Mouse (Mus musculus): ENCODE measurements at regions not wholly inside any gene's neighbourhood (a gene's known extent, or its start where the extent isn't known, plus 50 kb on each side); places are given as distances from the start of the nearest gene placed in this dataset.
"Not testable (repeated sequence)": the region's sequence is repeated elsewhere in the genome, so short reads cannot be mapped to it uniquely, and the experiment has no call there.

DNA sequence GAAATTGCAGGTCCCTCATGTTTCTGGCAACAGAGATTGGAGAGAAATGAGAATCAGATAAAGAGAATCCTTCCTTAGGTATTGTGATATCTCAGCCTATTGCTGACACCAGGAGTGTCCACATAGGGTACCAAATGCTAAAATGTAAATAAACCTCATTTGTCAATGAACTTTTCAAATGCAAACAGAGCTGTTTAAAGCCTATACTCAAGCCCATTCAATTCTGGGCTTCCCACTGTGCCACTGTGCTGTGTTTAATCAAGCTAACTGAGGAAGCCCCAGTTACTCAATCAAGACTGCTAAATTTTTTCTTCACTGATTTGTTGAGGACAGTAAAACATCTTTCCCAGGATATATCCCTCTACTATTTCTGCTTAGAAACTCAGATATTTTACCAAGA, 441.2 kb downstream of the Gm11232 start:
- DNase-seq (ENCODE audit: low spot score): no peak
- Histone ChIP-seq H3K4me3 (ENCODE audit: low read depth, low read length) (no peak overlapping the region), H3K9me3 (ENCODE audit: control insufficient read depth, low read length) (no peaks in the 10 kb centered on the region), H3K27me3 (replicated peaks; ENCODE audit: control insufficient read depth, insufficient read depth, low read length) (no peaks in the 10 kb centered on the region), H3K9ac (ENCODE audit: low read depth, low read length) (no peak overlapping the region), H3K36me3 (ENCODE audit: control insufficient read depth, insufficient read depth, low read length) (no peaks in the 10 kb centered on the region), H3K4me1 (replicated peaks; ENCODE audit: control insufficient read depth, insufficient read depth, low read length) (no peaks in the 10 kb centered on the region), H3K27ac (ENCODE audit: low read depth, low read length) (no peak overlapping the region), H3K4me2 (no peak overlapping the region)
- no peak for ATAC-seq (replicated peaks; ENCODE audit: low FRiP score)

DNA sequence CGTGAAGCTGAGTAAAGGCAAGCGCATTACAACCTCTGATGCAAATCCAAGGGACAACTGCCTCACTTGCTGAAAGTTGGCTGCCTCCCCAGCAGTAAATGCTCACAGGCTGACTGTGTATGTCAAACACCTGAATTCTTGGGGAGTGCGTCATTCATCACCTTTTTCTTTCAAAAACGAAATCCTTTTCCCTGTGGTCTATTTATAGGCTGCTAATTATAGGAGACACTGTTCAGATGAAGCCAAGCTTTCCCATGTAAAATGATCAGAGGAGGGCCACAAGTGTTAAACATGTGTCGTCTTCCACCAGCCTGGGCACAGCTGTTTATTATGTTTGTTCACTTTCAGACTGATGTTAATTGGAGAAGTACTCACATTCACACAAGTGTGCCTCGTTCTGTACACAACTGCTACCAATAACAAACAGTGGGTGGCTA, 450.6 kb downstream of the Gm11232 start:
- no peak overlapping the region for H3K9ac ChIP-seq (ENCODE audit: low read depth, low read length)
- no peaks in the 10 kb centered on the region for H3K9me3 ChIP-seq (ENCODE audit: control insufficient read depth, low read length)
- no peak for ATAC-seq (replicated peaks; ENCODE audit: low FRiP score)
- no peak for DNase-seq (ENCODE audit: low spot score)
- no peaks in the 10 kb centered on the region for H3K27me3 ChIP-seq (replicated peaks; ENCODE audit: control insufficient read depth, insufficient read depth, low read length)
- 79% methylated on average over 6 of the region's 6 CpGs for WGBS
- H3K4me1 ChIP-seq (replicated peaks; ENCODE audit: control insufficient read depth, insufficient read depth, low read length): no peaks in the 10 kb centered on the region
- H3K4me2 ChIP-seq: no peak overlapping the region
- no peak overlapping the region for H3K27ac ChIP-seq (ENCODE audit: low read depth, low read length)
- no peaks in the 10 kb centered on the region for H3K36me3 ChIP-seq (ENCODE audit: control insufficient read depth, insufficient read depth, low read length)
- no peak overlapping the region for H3K4me3 ChIP-seq (ENCODE audit: low read depth, low read length)

DNA sequence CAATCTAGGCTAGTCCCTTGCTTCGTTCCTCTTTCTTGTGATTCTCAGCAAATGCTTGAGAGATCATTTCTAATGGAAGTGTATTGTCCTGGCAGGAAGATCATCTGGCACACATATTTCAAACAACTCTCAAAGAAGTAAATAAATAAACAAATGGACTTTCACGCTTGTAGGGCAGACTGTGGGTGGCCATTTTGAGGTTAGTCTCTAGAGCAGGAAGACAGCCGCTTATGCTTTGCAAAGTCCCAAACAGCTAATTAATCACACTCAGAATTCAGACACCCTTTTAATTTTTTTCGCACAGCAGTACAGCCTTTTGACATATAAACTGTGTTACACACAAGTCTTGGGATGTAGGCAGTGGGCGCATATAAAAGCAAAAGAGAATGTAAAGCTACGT, 451.1 kb downstream of the Gm11232 start:
- WGBS: 85% methylated on average over 6 of the region's 6 CpGs

DNA sequence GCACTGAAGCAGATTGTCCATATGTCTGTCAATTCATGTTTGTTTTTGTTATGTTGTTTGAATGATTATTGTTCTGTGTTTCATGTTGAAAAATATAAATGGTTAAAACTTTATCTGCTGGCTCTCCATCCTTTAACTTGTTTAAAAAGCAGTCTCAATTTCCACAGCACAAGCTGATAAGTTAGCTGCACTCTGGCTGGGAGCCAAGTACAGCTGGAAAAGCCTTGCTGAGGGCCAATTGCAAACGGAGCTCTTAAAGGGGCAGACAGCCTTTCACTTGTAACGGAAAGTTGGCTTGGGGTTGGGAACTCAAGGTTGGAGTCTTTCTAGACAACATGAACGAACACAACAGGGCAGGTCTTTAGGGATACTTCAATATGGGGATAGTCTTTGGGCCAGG, 462.0 kb downstream of the Gm11232 start:
- not testable (repeated sequence) for H3K9me3 ChIP-seq (ENCODE audit: control insufficient read depth, low read length); H3K27me3 ChIP-seq (replicated peaks; ENCODE audit: control insufficient read depth, insufficient read depth, low read length)
- 70% methylated on average over 3 of the region's 3 CpGs for WGBS

More for the DNA sequence above, 451.1 kb downstream of the Gm11232 start:
- Histone ChIP-seq H3K27ac (ENCODE audit: low read depth, low read length) (no peak overlapping the region), H3K9ac (ENCODE audit: low read depth, low read length) (no peak overlapping the region), H3K36me3 (ENCODE audit: control insufficient read depth, insufficient read depth, low read length) (no peaks in the 10 kb centered on the region), H3K27me3 (replicated peaks; ENCODE audit: control insufficient read depth, insufficient read depth, low read length) (no peaks in the 10 kb centered on the region), H3K4me1 (replicated peaks; ENCODE audit: control insufficient read depth, insufficient read depth, low read length) (no peaks in the 10 kb centered on the region), H3K4me2 (no peak overlapping the region), H3K4me3 (ENCODE audit: low read depth, low read length) (no peak overlapping the region), H3K9me3 (ENCODE audit: control insufficient read depth, low read length) (no peaks in the 10 kb centered on the region)
- no peak for DNase-seq (ENCODE audit: low spot score)
- no peak for ATAC-seq (replicated peaks; ENCODE audit: low FRiP score)

DNA sequence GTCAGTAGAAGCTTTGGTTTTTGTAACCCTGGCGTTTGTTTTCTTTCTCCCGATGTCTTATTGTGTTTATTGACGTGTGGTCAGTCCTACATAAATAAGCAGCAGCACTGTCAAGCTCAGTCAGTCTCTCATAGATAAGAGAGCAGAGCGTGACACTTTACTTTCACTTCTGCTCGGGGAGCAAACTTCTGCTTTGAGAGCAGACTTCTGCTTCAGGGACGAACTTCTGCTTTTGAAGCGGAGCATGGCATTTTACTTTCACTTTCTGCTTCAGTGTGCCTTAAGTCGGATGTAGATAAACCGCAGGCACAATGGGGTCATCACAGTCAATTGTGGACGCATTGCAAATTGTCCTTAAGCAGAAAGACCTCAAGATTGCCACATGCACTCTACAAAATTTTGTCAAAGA, 466.0 kb downstream of the Gm11232 start:
- ATAC-seq (replicated peaks; ENCODE audit: low FRiP score) (no peak), DNase-seq (ENCODE audit: low spot score) (no peak)
- Histone ChIP-seq H3K27me3 (replicated peaks; ENCODE audit: control insufficient read depth, insufficient read depth, low read length) (no peaks in the 10 kb centered on the region), H3K4me1 (replicated peaks; ENCODE audit: control insufficient read depth, insufficient read depth, low read length) (no peaks in the 10 kb centered on the region), H3K9me3 (ENCODE audit: control insufficient read depth, low read length) (peaks cover 11% of the 10 kb centered on the region; the same call in 1 of the 2 replicates), H3K27ac (ENCODE audit: low read depth, low read length) (no peak overlapping the region), H3K4me2 (peak overlapping the region; percentile 22), H3K4me3 (ENCODE audit: low read depth, low read length) (peak overlapping the region; percentile 28), H3K36me3 (ENCODE audit: control insufficient read depth, insufficient read depth, low read length) (no peaks in the 10 kb centered on the region), H3K9ac (ENCODE audit: low read depth, low read length) (no peak overlapping the region)
- WGBS: 54% methylated on average over 10 of the region's 10 CpGs

More for the DNA sequence above, 462.0 kb downstream of the Gm11232 start:
- DNase-seq (ENCODE audit: low spot score); H3K4me1 ChIP-seq (replicated peaks; ENCODE audit: control insufficient read depth, insufficient read depth, low read length); H3K27ac ChIP-seq (ENCODE audit: low read depth, low read length); H3K9ac ChIP-seq (ENCODE audit: low read depth, low read length); H3K4me2 ChIP-seq; H3K4me3 ChIP-seq (ENCODE audit: low read depth, low read length); H3K36me3 ChIP-seq (ENCODE audit: control insufficient read depth, insufficient read depth, low read length); ATAC-seq (replicated peaks; ENCODE audit: low FRiP score): not testable (repeated sequence)

DNA sequence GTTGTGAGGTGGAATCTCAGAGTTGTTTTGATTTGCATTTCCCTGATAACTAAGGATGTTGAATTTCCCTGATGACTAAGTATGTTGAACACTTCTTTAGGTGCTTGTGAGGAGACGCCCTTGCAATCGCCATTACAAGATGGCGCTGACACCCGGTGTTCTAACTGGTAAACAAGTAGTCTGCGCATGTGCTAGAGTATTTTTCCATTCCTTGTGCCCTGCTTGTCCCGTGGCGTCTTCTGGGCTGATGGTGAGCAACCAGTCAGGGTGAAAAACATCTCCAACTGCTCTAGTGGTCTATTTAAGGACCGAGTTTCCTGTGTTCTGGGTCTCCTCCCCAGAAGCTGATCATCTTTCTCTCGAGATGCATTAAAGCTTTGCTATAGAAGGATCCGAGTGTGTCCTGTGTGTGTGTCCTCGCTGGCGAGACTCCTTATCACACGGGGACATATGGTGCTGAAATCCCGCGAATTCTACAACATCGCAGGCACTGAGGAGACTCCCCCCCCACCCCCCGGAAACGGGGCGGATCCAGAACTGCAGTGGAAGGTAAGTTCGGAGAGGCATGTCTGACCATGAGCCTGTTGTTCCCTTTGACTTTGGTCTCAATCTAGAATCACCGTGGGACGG, 466.5 kb downstream of the Gm11232 start:
- H3K4me1 ChIP-seq (replicated peaks; ENCODE audit: control insufficient read depth, insufficient read depth, low read length); H3K27ac ChIP-seq (ENCODE audit: low read depth, low read length); H3K9ac ChIP-seq (ENCODE audit: low read depth, low read length); DNase-seq (ENCODE audit: low spot score); H3K36me3 ChIP-seq (ENCODE audit: control insufficient read depth, insufficient read depth, low read length); H3K27me3 ChIP-seq (replicated peaks; ENCODE audit: control insufficient read depth, insufficient read depth, low read length): not testable (repeated sequence)
- 83% methylated on average over 22 of the region's 22 CpGs for WGBS
- ATAC-seq (replicated peaks; ENCODE audit: low FRiP score): peak; percentile 43; the same call in 1 of the 2 replicates
- Histone ChIP-seq H3K4me3 (ENCODE audit: low read depth, low read length) (peak overlapping the region; percentile 28), H3K9me3 (ENCODE audit: control insufficient read depth, low read length) (peaks cover 11% of the 10 kb centered on the region; the same call in 1 of the 2 replicates), H3K4me2 (peak overlapping the region; percentile 22; the same call in 1 of the 2 replicates)

DNA sequence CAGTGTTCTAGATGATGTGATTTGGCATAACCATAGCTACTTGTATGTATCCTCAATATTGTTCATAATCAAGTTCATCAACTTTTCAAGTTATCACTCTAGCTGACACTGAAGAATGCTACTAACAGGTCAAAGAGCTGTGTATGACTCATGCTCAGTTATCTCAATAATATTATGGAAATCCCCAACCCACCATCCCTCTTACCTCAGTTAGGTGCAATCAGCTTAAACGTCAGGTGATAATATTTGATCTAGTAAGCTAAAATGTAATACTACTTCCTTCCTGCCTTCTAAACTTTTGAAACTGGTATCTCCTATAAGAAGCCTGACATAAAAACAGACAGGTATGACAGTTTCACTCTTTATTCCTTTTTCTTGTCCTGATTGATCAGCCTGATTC, 474.6 kb downstream of the Gm11232 start:
- no peaks in the 10 kb centered on the region for H3K27me3 ChIP-seq (replicated peaks; ENCODE audit: control insufficient read depth, insufficient read depth, low read length)
- no peak overlapping the region for H3K4me2 ChIP-seq
- no peak overlapping the region for H3K9ac ChIP-seq (ENCODE audit: low read depth, low read length)
- ATAC-seq (replicated peaks; ENCODE audit: low FRiP score): no peak
- H3K27ac ChIP-seq (ENCODE audit: low read depth, low read length): no peak overlapping the region
- H3K36me3 ChIP-seq (ENCODE audit: control insufficient read depth, insufficient read depth, low read length): no peaks in the 10 kb centered on the region
- DNase-seq (ENCODE audit: low spot score): no peak
- peaks cover 3% of the 10 kb centered on the region; the same call in 1 of the 2 replicates for H3K9me3 ChIP-seq (ENCODE audit: control insufficient read depth, low read length)
- H3K4me3 ChIP-seq (ENCODE audit: low read depth, low read length): no peak overlapping the region
- WGBS: 69% methylated on average over 1 of the region's 1 CpGs
- H3K4me1 ChIP-seq (replicated peaks; ENCODE audit: control insufficient read depth, insufficient read depth, low read length): no peaks in the 10 kb centered on the region

DNA sequence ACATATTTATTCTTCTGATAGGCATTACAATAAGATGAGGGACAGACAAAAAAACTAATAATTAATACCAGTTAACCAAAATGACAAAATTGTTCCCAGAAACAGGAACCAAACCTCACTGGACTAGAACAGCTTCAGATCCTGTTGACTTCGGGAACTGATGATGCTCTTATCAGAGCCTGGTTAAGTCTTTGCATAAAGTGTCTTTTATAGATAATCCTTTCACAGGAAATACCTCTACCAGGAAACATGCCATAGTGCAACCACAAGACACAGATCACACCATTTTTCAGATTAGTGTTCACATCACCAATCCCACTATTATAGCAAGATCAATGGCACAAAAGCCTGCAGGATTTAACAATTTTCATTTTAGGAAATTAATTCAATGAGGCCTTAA, 478.1 kb downstream of the Gm11232 start:
- no peaks in the 10 kb centered on the region for H3K27me3 ChIP-seq (replicated peaks; ENCODE audit: control insufficient read depth, insufficient read depth, low read length)
- WGBS: 38% methylated on average over 1 of the region's 1 CpGs
- H3K36me3 ChIP-seq (ENCODE audit: control insufficient read depth, insufficient read depth, low read length): no peaks in the 10 kb centered on the region
- no peak for DNase-seq (ENCODE audit: low spot score)
- no peak overlapping the region for H3K4me3 ChIP-seq (ENCODE audit: low read depth, low read length)
- H3K9ac ChIP-seq (ENCODE audit: low read depth, low read length): no peak overlapping the region
- no peaks in the 10 kb centered on the region for H3K4me1 ChIP-seq (replicated peaks; ENCODE audit: control insufficient read depth, insufficient read depth, low read length)
- H3K9me3 ChIP-seq (ENCODE audit: control insufficient read depth, low read length): no peaks in the 10 kb centered on the region
- ATAC-seq (replicated peaks; ENCODE audit: low FRiP score): no peak
- H3K4me2 ChIP-seq: no peak overlapping the region
- no peak overlapping the region for H3K27ac ChIP-seq (ENCODE audit: low read depth, low read length)

DNA sequence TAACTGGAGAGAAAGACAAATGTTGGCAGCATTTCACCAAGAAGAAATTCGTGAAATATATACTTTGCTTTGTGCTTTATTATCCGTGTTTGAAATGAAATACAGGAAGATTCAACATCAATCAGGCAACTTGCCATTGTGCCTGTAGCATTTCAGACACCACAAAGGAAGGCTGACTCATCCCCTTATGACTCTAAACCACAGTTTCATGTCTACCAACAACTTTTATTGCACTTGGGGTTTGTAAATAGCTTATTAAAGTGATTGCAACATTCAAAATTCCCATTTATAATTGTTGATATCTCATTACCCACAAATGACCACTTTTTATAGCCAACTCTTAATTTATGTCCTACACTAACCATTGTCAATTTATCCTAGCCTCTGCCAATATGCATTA, 497.9 kb downstream of the Gm11232 start:
- WGBS: 62% methylated on average over 2 of the region's 2 CpGs
- Histone ChIP-seq H3K4me1 (replicated peaks; ENCODE audit: control insufficient read depth, insufficient read depth, low read length) (no peaks in the 10 kb centered on the region), H3K27me3 (replicated peaks; ENCODE audit: control insufficient read depth, insufficient read depth, low read length) (no peaks in the 10 kb centered on the region), H3K4me2 (no peak overlapping the region), H3K4me3 (ENCODE audit: low read depth, low read length) (no peak overlapping the region), H3K27ac (ENCODE audit: low read depth, low read length) (no peak overlapping the region), H3K36me3 (ENCODE audit: control insufficient read depth, insufficient read depth, low read length) (no peaks in the 10 kb centered on the region), H3K9ac (ENCODE audit: low read depth, low read length) (no peak overlapping the region), H3K9me3 (ENCODE audit: control insufficient read depth, low read length) (no peaks in the 10 kb centered on the region)
- no peak for ATAC-seq (replicated peaks; ENCODE audit: low FRiP score)
- no peak for DNase-seq (ENCODE audit: low spot score)

Measured in liver, embryonic 11.5 days (tissue).